Mouse (Mus musculus) G1E (cell line): ENCODE results near the gene Edn2.

Source experiments
- CTCF ChIP-seq: IDR thresholded peaks from 2 replicates; pipeline ENCODE4 v1.5.1; 2012; ENCODE audit warnings: low read depth, low read length, inconsistent platforms, mixed read lengths
- GATA1 ChIP-seq: IDR thresholded peaks from 2 replicates; pipeline ENCODE4 v1.6.1; 2012; ENCODE audit warnings: borderline replicate concordance, low read length, inconsistent platforms, mixed read lengths
- GATA2 ChIP-seq: IDR thresholded peaks from 2 replicates; pipeline ENCODE4 v1.6.1; 2012; ENCODE audit warnings: low read depth, low read length, inconsistent platforms, borderline replicate concordance
- TAL1 ChIP-seq: conservative IDR thresholded peaks from 2 replicates; pipeline ENCODE4 v1.6.1; 2012; ENCODE audit warnings: low read depth, low read length, inconsistent platforms, mixed read lengths

DNA sequence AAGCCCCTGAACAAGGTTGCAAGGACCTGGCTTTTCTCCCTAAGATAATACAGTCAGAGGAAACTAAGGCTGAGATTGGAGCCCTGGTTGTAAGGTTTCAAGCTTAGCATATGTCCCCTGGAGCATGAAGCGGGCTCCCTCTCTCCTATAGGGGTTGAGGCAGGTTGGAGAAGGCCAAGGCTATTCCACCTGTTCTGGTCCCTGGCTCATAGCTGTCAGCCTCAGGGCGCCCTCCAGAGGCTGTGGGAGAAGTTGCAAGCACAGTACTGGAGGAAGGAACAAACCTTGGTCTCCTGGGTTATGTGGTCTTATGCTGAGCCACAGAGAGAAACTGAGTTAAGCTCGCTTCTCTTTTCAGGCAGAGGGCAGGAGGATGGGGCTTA is 11.9 kb upstream of the Edn2 start:
- TF ChIP-seq CTCF (no peak), GATA2 (no peak), TAL1 (no peak), GATA1 (no peak)
